ENCODE assay signal across 14 mouse cellular contexts in the genomic region with DNA sequence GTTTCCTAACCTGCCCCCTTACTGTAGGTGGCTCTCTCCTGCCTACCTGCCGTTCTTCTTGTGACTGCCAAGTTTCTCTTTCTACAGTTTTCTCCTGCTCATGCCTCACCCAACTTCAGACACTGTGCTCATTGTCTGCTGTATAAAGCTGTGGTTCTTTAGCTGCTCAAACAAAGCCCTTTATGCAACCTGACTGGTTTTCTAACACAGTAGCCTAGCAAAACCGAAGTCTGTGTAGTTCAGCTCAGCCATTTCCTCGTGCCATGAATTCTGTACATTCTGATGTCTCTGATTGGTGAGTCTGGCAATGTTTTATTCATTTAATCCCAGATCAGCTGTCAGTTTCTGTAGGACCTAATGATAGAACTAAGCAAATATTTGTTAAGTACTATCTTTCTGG. TPM values are rescaled to one million over a fixed set of nuclear protein-coding genes. Genes with fewer than 3 reads are reported as not detected.
"Had no signal": no experiment of that assay in that cellular context is flagged by ENCODE, and none has a peak within 500 bp of the region (broad histone marks: within the 10 kb centered on the region; RNA-seq: fewer than 3 reads in every experiment).

No protein-coding gene starts in this region.

- H3K36me3 ChIP-seq: limb, embryonic 12.5 days; liver, embryonic 13.5 days; midbrain, embryonic 13.5 days had no signal

- H3K27ac ChIP-seq: limb, embryonic 12.5 days; liver, embryonic 13.5 days; macrophage; midbrain, embryonic 13.5 days had no signal

- DNase-seq: kidney, adult 9 months; kidney, postnatal 25 days; layer of hippocampus, postnatal 36 days; liver; liver, embryonic 13.5 days; liver, postnatal 0 days; thymus, postnatal 36 days had no signal

- H3K4me3 ChIP-seq: limb, embryonic 12.5 days; liver, embryonic 13.5 days; megakaryocyte, embryonic 14.5 days; midbrain, embryonic 13.5 days had no signal

- H3K4me2 ChIP-seq: limb, embryonic 12.5 days; liver, embryonic 13.5 days; midbrain, embryonic 13.5 days had no signal

- H3K4me1 ChIP-seq: megakaryocyte, embryonic 14.5 days had no signal

- H3K9me3 ChIP-seq: limb, embryonic 12.5 days; liver, embryonic 13.5 days; midbrain, embryonic 13.5 days had no signal

- H3K9ac ChIP-seq: limb, embryonic 12.5 days; liver, embryonic 13.5 days; liver, postnatal 0 days; midbrain, embryonic 13.5 days had no signal

- ATAC-seq: hindbrain, embryonic 16.5 days; inflammation-experienced regulatory T-cells, adult 6 months; intestine, postnatal 0 days; liver, postnatal 0 days; midbrain, embryonic 13.5 days had no signal

RNA-seq across cellular contexts. Expression of a gene that starts 2.3 kb away (rescaled TPM):
- polyA plus RNA-seq: macrophage; midbrain, embryonic 13.5 days had no signal
